Mouse (Mus musculus): Measurements from ENCODE around the gene Hephl1. TPM values are rescaled to one million over a fixed set of nuclear protein-coding genes. Genes with fewer than 3 reads are reported as not detected.
A peak's percentile ranks its signal among the peaks of the same experiment; 100 is the strongest.

Hephl1 gene
- polyA plus RNA-seq, 1 experiment from 2014 or later = not detected

GRCm38 (mm10) chr9:15044391-15045083 lies 67.4 kb downstream of the Hephl1 start:
- no peaks in the 10 kb centered on the region; the same call in 1 of the 2 replicates for H3K27me3 ChIP-seq (ENCODE audit: insufficient read depth, poor library complexity, severe bottlenecking)
- H3K4me1 ChIP-seq (replicated peaks) = peaks cover 27% of the 10 kb centered on the region
- DNase-seq (ENCODE audit: low spot score) = peak; percentile 60
- H3K36me3 ChIP-seq = peaks cover 20% of the 10 kb centered on the region
- 1% methylated on average over 28 of the region's 28 CpGs for WGBS
- no peaks in the 10 kb centered on the region for H3K9me3 ChIP-seq
- H3K27ac ChIP-seq = peak overlapping the region; percentile 96
- peak overlapping the region; percentile 91 for H3K4me3 ChIP-seq

GRCm38 (mm10) chr9:15041556-15041955 lies 70.4 kb downstream of the Hephl1 start:
- Histone ChIP-seq H3K27me3 (ENCODE audit: insufficient read depth, poor library complexity, severe bottlenecking) (no peaks in the 10 kb centered on the region; the same call in 1 of the 2 replicates), H3K36me3 (peaks cover 28% of the 10 kb centered on the region), H3K9me3 (0 out of 2 replicates have a peak, but pooled peaks cover 5% of the 10 kb centered on the region), H3K4me3 (no peak overlapping the region), H3K27ac (no peak overlapping the region), H3K4me1 (replicated peaks) (peaks cover 40% of the 10 kb centered on the region)
- WGBS = 91% methylated on average over 11 of the region's 11 CpGs
- DNase-seq (ENCODE audit: low spot score) = no peak

- WGBS = 94% methylated on average over 5 of the region's 5 CpGs
- no peak overlapping the region for H3K27ac ChIP-seq
- no peak overlapping the region for H3K4me3 ChIP-seq
- DNase-seq (ENCODE audit: low spot score) = no peak
- no peaks in the 10 kb centered on the region for H3K27me3 ChIP-seq (ENCODE audit: insufficient read depth, poor library complexity, severe bottlenecking)
- 0 out of 2 replicates have a peak, but pooled peaks cover 5% of the 10 kb centered on the region for H3K9me3 ChIP-seq
- peaks cover 39% of the 10 kb centered on the region for H3K4me1 ChIP-seq (replicated peaks)
- H3K36me3 ChIP-seq = peaks cover 28% of the 10 kb centered on the region
Observed at GRCm38 (mm10) chr9:15039848-15040247, 72.1 kb downstream of the Hephl1 start.

GRCm38 (mm10) chr9:15037704-15038103 lies 74.2 kb downstream of the Hephl1 start:
- H3K27ac ChIP-seq = no peak overlapping the region
- H3K27me3 ChIP-seq (ENCODE audit: insufficient read depth, poor library complexity, severe bottlenecking) = no peaks in the 10 kb centered on the region
- no peak for DNase-seq (ENCODE audit: low spot score)
- H3K36me3 ChIP-seq = peaks cover 32% of the 10 kb centered on the region
- H3K4me1 ChIP-seq (replicated peaks) = peaks cover 20% of the 10 kb centered on the region
- H3K4me3 ChIP-seq = no peak overlapping the region
- 58% methylated on average over 3 of the region's 3 CpGs for WGBS
- 0 out of 2 replicates have a peak, but pooled peaks cover 5% of the 10 kb centered on the region for H3K9me3 ChIP-seq

GRCm38 (mm10) chr9:15037237-15037636 lies 74.7 kb downstream of the Hephl1 start:
- Histone ChIP-seq H3K9me3 (0 out of 2 replicates have a peak, but pooled peaks cover 5% of the 10 kb centered on the region), H3K27me3 (ENCODE audit: insufficient read depth, poor library complexity, severe bottlenecking) (no peaks in the 10 kb centered on the region), H3K27ac (peak overlapping the region; percentile 72; the same call in 1 of the 2 replicates), H3K4me3 (no peak overlapping the region), H3K4me1 (replicated peaks) (peaks cover 20% of the 10 kb centered on the region), H3K36me3 (peaks cover 37% of the 10 kb centered on the region)
- DNase-seq (ENCODE audit: low spot score) = no peak

GRCm38 (mm10) chr9:15036807-15037206 lies 75.1 kb downstream of the Hephl1 start:
- no peaks in the 10 kb centered on the region for H3K27me3 ChIP-seq (ENCODE audit: insufficient read depth, poor library complexity, severe bottlenecking)
- H3K4me1 ChIP-seq (replicated peaks) = peaks cover 20% of the 10 kb centered on the region
- WGBS = 36% methylated on average over 4 of the region's 4 CpGs
- DNase-seq (ENCODE audit: low spot score) = peak; percentile 46
- H3K27ac ChIP-seq = peak overlapping the region; percentile 72
- H3K36me3 ChIP-seq = peaks cover 40% of the 10 kb centered on the region
- H3K9me3 ChIP-seq = 0 out of 2 replicates have a peak, but pooled peaks cover 5% of the 10 kb centered on the region
- no peak overlapping the region for H3K4me3 ChIP-seq

- Histone ChIP-seq H3K4me3 (no peak overlapping the region), H3K27me3 (ENCODE audit: insufficient read depth, poor library complexity, severe bottlenecking) (no peaks in the 10 kb centered on the region), H3K27ac (no peak overlapping the region), H3K36me3 (peaks cover 41% of the 10 kb centered on the region), H3K4me1 (replicated peaks) (peaks cover 20% of the 10 kb centered on the region), H3K9me3 (0 out of 2 replicates have a peak, but pooled peaks cover 5% of the 10 kb centered on the region)
- DNase-seq (ENCODE audit: low spot score) = no peak
- WGBS = 99% methylated on average over 2 of the region's 2 CpGs
Observed at GRCm38 (mm10) chr9:15036405-15036804, 75.5 kb downstream of the Hephl1 start.

- Histone ChIP-seq H3K36me3 (peaks cover 39% of the 10 kb centered on the region), H3K4me3 (no peak overlapping the region), H3K9me3 (0 out of 2 replicates have a peak, but pooled peaks cover 5% of the 10 kb centered on the region), H3K27ac (no peak overlapping the region), H3K27me3 (ENCODE audit: insufficient read depth, poor library complexity, severe bottlenecking) (no peaks in the 10 kb centered on the region), H3K4me1 (replicated peaks) (peaks cover 20% of the 10 kb centered on the region)
- DNase-seq (ENCODE audit: low spot score) = no peak
- 92% methylated on average over 7 of the region's 7 CpGs for WGBS
Observed at GRCm38 (mm10) chr9:15035979-15036378, 75.9 kb downstream of the Hephl1 start.

GRCm38 (mm10) chr9:15034546-15035273 lies 77.2 kb downstream of the Hephl1 start:
- DNase-seq (ENCODE audit: low spot score) = no peak
- Histone ChIP-seq H3K27me3 (ENCODE audit: insufficient read depth, poor library complexity, severe bottlenecking) (no peaks in the 10 kb centered on the region), H3K9me3 (0 out of 2 replicates have a peak, but pooled peaks cover 5% of the 10 kb centered on the region), H3K27ac (no peak overlapping the region), H3K36me3 (peaks cover 33% of the 10 kb centered on the region), H3K4me1 (replicated peaks) (peaks cover 20% of the 10 kb centered on the region), H3K4me3 (no peak overlapping the region)
- WGBS = 88% methylated on average over 7 of the region's 7 CpGs

GRCm38 (mm10) chr9:15033568-15034160 lies 78.2 kb downstream of the Hephl1 start:
- Histone ChIP-seq H3K27me3 (ENCODE audit: insufficient read depth, poor library complexity, severe bottlenecking) (no peaks in the 10 kb centered on the region), H3K4me1 (replicated peaks) (peaks cover 20% of the 10 kb centered on the region), H3K9me3 (0 out of 2 replicates have a peak, but pooled peaks cover 5% of the 10 kb centered on the region), H3K4me3 (no peak overlapping the region), H3K36me3 (peaks cover 28% of the 10 kb centered on the region), H3K27ac (no peak overlapping the region)
- WGBS = 72% methylated on average over 5 of the region's 5 CpGs
- DNase-seq (ENCODE audit: low spot score) = no peak

- no peak overlapping the region for H3K4me3 ChIP-seq
- 0 out of 2 replicates have a peak, but pooled peaks cover 2% of the 10 kb centered on the region for H3K9me3 ChIP-seq
- H3K27ac ChIP-seq = no peak overlapping the region
- DNase-seq (ENCODE audit: low spot score) = no peak
- H3K4me1 ChIP-seq (replicated peaks) = peaks cover 19% of the 10 kb centered on the region
- H3K27me3 ChIP-seq (ENCODE audit: insufficient read depth, poor library complexity, severe bottlenecking) = no peaks in the 10 kb centered on the region
- WGBS = 91% methylated on average over 4 of the region's 4 CpGs
- peaks cover 25% of the 10 kb centered on the region for H3K36me3 ChIP-seq
Observed at GRCm38 (mm10) chr9:15032797-15033196, 79.1 kb downstream of the Hephl1 start.

GRCm38 (mm10) chr9:15030771-15031170 lies 81.1 kb downstream of the Hephl1 start:
- H3K36me3 ChIP-seq = peaks cover 43% of the 10 kb centered on the region
- DNase-seq (ENCODE audit: low spot score) = no peak
- H3K9me3 ChIP-seq = peaks cover 6% of the 10 kb centered on the region
- no peaks in the 10 kb centered on the region for H3K27me3 ChIP-seq (ENCODE audit: insufficient read depth, poor library complexity, severe bottlenecking)
- WGBS = 89% methylated on average over 8 of the region's 8 CpGs
- no peak overlapping the region for H3K4me3 ChIP-seq
- no peaks in the 10 kb centered on the region for H3K4me1 ChIP-seq (replicated peaks)
- H3K27ac ChIP-seq = no peak overlapping the region

Data from hindbrain, embryonic 10.5 days (tissue).